Comparison of ENCODE assay signal across 22 mouse cellular contexts in genomic region chr12:58654530-58655056, GRCm38 (mm10).
A peak's percentile ranks its signal among the peaks of the same experiment; 100 is the strongest.
DNase-seq lines count a peak whose midpoint lies in the region; ATAC-seq lines count a peak whose summit lies in the region.
"Had no signal": no experiment of that assay in that cellular context is flagged by ENCODE, and none has a peak within 500 bp of the region (broad histone marks: within the 10 kb centered on the region; RNA-seq: fewer than 3 reads in every experiment).

No protein-coding gene starts in this region.

- no peak overlapping the region for H3K4me2 ChIP-seq in kidney, embryonic 14.5 days (replicated peaks; ENCODE audit: low read depth, low read length)
- H3K4me2 ChIP-seq: hindbrain, embryonic 15.5 days; intestine, embryonic 15.5 days; liver, embryonic 15.5 days; lung, embryonic 15.5 days had no signal

- H3K4me1 ChIP-seq in kidney, embryonic 14.5 days (ENCODE audit: control insufficient read depth, insufficient read depth, low read length), result no peaks in the 10 kb centered on the region
- H3K4me1 ChIP-seq: heart, embryonic 10.5 days; intestine, embryonic 15.5 days; liver, embryonic 15.5 days; lung, embryonic 15.5 days; megakaryocyte, embryonic 14.5 days had no signal

- H3K9me3 ChIP-seq in kidney, embryonic 14.5 days (ENCODE audit: control insufficient read depth, low read length), result no peaks in the 10 kb centered on the region
- H3K9me3 ChIP-seq: heart, embryonic 10.5 days; hindbrain, embryonic 15.5 days; intestine, embryonic 15.5 days; liver, embryonic 15.5 days; lung, embryonic 15.5 days; megakaryocyte, embryonic 14.5 days had no signal

- H3K27ac ChIP-seq in kidney, embryonic 14.5 days (ENCODE audit: low read depth, low read length), result no peak overlapping the region
- H3K27ac ChIP-seq: heart, embryonic 10.5 days; hindbrain, embryonic 15.5 days; intestine, embryonic 15.5 days; liver, embryonic 15.5 days; lung, embryonic 15.5 days; stomach, postnatal 0 days had no signal

- no peaks in the 10 kb centered on the region for H3K27me3 ChIP-seq in kidney, embryonic 14.5 days (ENCODE audit: control insufficient read depth, insufficient read depth, low read length)
- H3K27me3 ChIP-seq: hindbrain, embryonic 15.5 days; intestine, embryonic 15.5 days; liver, embryonic 15.5 days; lung, embryonic 15.5 days; megakaryocyte, embryonic 14.5 days had no signal

- DNase-seq in frontal cortex, postnatal 25 days (ENCODE audit: low spot score in 2 of 2), result no peak
- peak; percentile 16 for DNase-seq in left cerebral cortex, adult 11 months (ENCODE audit: low spot score)
- no peak for DNase-seq in left cerebral cortex, postnatal 10 days (ENCODE audit: extremely low spot score in 1 of 2, low spot score in 2 of 2)
- peak; percentile 24 for DNase-seq in right cerebral cortex, postnatal 25 days
- DNase-seq in right cerebral cortex, postnatal 14 days, result no peak
- DNase-seq: adrenal gland, postnatal 25 days; cerebellum, adult 11-12 months; gastrocnemius, postnatal 10 days; heart, postnatal 4 days; kidney, adult 9 months; kidney, postnatal 25 days; liver; lung, postnatal 36 days had no signal

- no peak overlapping the region for H3K4me3 ChIP-seq in kidney, embryonic 14.5 days (ENCODE audit: low read length)
- H3K4me3 ChIP-seq: heart, embryonic 10.5 days; hindbrain, embryonic 15.5 days; intestine, embryonic 15.5 days; liver, embryonic 15.5 days; lung, embryonic 15.5 days; megakaryocyte, embryonic 14.5 days had no signal

- no peaks in the 10 kb centered on the region for H3K36me3 ChIP-seq in kidney, embryonic 14.5 days (ENCODE audit: control insufficient read depth, insufficient read depth, low read length)
- H3K36me3 ChIP-seq: heart, embryonic 10.5 days; hindbrain, embryonic 15.5 days; intestine, embryonic 15.5 days; liver, embryonic 15.5 days; lung, embryonic 15.5 days had no signal

- WGBS in kidney, embryonic 14.5 days, result 92% methylated on average over 2 of the region's 2 CpGs

- ATAC-seq in frontal cortex, adult (ENCODE audit: low TSS enrichment), result peak; percentile 97
- ATAC-seq in kidney, embryonic 14.5 days (ENCODE audit: low FRiP score, low TSS enrichment), result no peak
- ATAC-seq: intestine, embryonic 15.5 days had no signal

- H3K9ac ChIP-seq in kidney, embryonic 14.5 days (ENCODE audit: low read depth, low read length), result no peak overlapping the region
- H3K9ac ChIP-seq: hindbrain, embryonic 15.5 days; intestine, embryonic 15.5 days; liver, embryonic 15.5 days; lung, embryonic 15.5 days had no signal

- intact Hi-C loops in left cerebral cortex, postnatal 10 days (cut with DNase I), result loop anchor here (10.0 kb wide), 1 partner anchor 270 kb away; no protein-coding TSS in a partner anchor

Comparison
In these comparisons a context has a peak if more than half of its experiments do, and no peak if none do; other contexts are left out.
1. DNase-seq: peak in left cerebral cortex, adult 11 months (single experiment) and right cerebral cortex, postnatal 25 days (single experiment); none in frontal cortex, postnatal 25 days (0 of 2), left cerebral cortex, postnatal 10 days (0 of 2) and right cerebral cortex, postnatal 14 days (single experiment).